Mouse (Mus musculus): ENCODE results near the gene Cdsn.
"Not testable (repeated sequence)": the region's sequence is repeated elsewhere in the genome, so short reads cannot be mapped to it uniquely, and the experiment has no call there.

Gene Cdsn

GRCm38 (mm10) chr17:35551881-35552414 lies at the start of gene Cdsn:
Cdsn (plus strand) TSS chr17:35552128.
- DNase-seq (ENCODE audit: low spot score in 2 of 2), result no peak

GRCm38 (mm10) chr17:35502226-35502625 lies 49.7 kb upstream of the Cdsn start:
- DNase-seq (ENCODE audit: low spot score in 2 of 2), result no peak

GRCm38 (mm10) chr17:35502762-35503161 lies 49.2 kb upstream of the Cdsn start:
- no peak for DNase-seq (ENCODE audit: low spot score in 2 of 2)

- no peak for DNase-seq (ENCODE audit: low spot score in 2 of 2)
These were observed 48.1 kb upstream of the Cdsn start for GRCm38 (mm10) chr17:35503849-35504248.

GRCm38 (mm10) chr17:35504628-35505481 lies 47.1 kb upstream of the Cdsn start:
- DNase-seq (ENCODE audit: low spot score in 2 of 2), result no peak

- no peak for DNase-seq (ENCODE audit: low spot score in 2 of 2)
These were observed 46.2 kb upstream of the Cdsn start, which contains the start of gene Pou5f1 for GRCm38 (mm10) chr17:35505776-35506175. Pou5f1 (plus strand) TSS chr17:35506018.

- DNase-seq (ENCODE audit: low spot score in 2 of 2), result no peak
These were observed 45.0 kb upstream of the Cdsn start for GRCm38 (mm10) chr17:35506881-35507280.

GRCm38 (mm10) chr17:35507556-35508260 lies 44.2 kb upstream of the Cdsn start:
- no peak for DNase-seq (ENCODE audit: low spot score in 2 of 2)

GRCm38 (mm10) chr17:35508279-35508678 lies 43.6 kb upstream of the Cdsn start:
- DNase-seq (ENCODE audit: low spot score in 2 of 2), result not testable (repeated sequence)

GRCm38 (mm10) chr17:35509284-35509683 lies 42.6 kb upstream of the Cdsn start:
- peak in 1 of 2 experiments; percentile 31 for DNase-seq (ENCODE audit: low spot score in 2 of 2)

GRCm38 (mm10) chr17:35512916-35513626 lies 38.9 kb upstream of the Cdsn start:
- DNase-seq (ENCODE audit: low spot score in 2 of 2), result no peak

- DNase-seq (ENCODE audit: low spot score in 2 of 2), result peak; percentile 69 to 81
These were observed 38.0 kb upstream of the Cdsn start for GRCm38 (mm10) chr17:35513886-35514285.

GRCm38 (mm10) chr17:35514756-35515155 lies 37.2 kb upstream of the Cdsn start:
- no peak for DNase-seq (ENCODE audit: low spot score in 2 of 2)

- no peak for DNase-seq (ENCODE audit: low spot score in 2 of 2)
These were observed 35.9 kb upstream of the Cdsn start for GRCm38 (mm10) chr17:35515911-35516640.

GRCm38 (mm10) chr17:35516652-35517500 lies 35.1 kb upstream of the Cdsn start, which contains the start of the genes Tcf19 and Cchcr1:
Tcf19 (minus strand) TSS chr17:35516824.
Cchcr1 (plus strand) TSS chr17:35517100.
- peak; percentile 90 to 91 for DNase-seq (ENCODE audit: low spot score in 2 of 2)

GRCm38 (mm10) chr17:35517526-35517925 lies 34.4 kb upstream of the Cdsn start:
- DNase-seq (ENCODE audit: low spot score in 2 of 2), result no peak

- DNase-seq (ENCODE audit: low spot score in 2 of 2), result no peak
These were observed 27.6 kb upstream of the Cdsn start for GRCm38 (mm10) chr17:35524354-35524753.

GRCm38 (mm10) chr17:35526644-35527043 lies 25.3 kb upstream of the Cdsn start:
- DNase-seq (ENCODE audit: low spot score in 2 of 2), result no peak

- DNase-seq (ENCODE audit: low spot score in 2 of 2), result no peak
These were observed 19.6 kb upstream of the Cdsn start for GRCm38 (mm10) chr17:35532360-35532759.

- no peak for DNase-seq (ENCODE audit: low spot score in 2 of 2)
These were observed 19.0 kb upstream of the Cdsn start, which contains the start of gene Psors1c2 for GRCm38 (mm10) chr17:35532901-35533300. Psors1c2 (plus strand) TSS chr17:35533201.

Measured in spleen, postnatal 14 days (tissue).